Mouse (Mus musculus) lung, embryonic 16.5 days (tissue): Measurements from ENCODE around the gene Rmnd5b. TPM values are rescaled to one million over a fixed set of nuclear protein-coding genes. Genes with fewer than 3 reads are reported as not detected.

Source experiments
- ATAC-seq: fragments of 200-750 bp; cut with Nextera tagmentation; 2 replicates; pipeline ENCODE4 v1.8.0; 2017; ENCODE audit warnings: low read depth, mild to moderate bottlenecking, moderate library complexity
- H3K27ac ChIP-seq: fragments of 300-500 bp; sonication (generic); 2 replicates; pipeline ENCODE4 v1.5.1; 2014; ENCODE audit warnings: mild to moderate bottlenecking, control low read depth, low read length
- H3K27me3 ChIP-seq: fragments of 300-500 bp; sonication (generic); 2 replicates; pipeline ENCODE4 v1.6.1; 2014; ENCODE audit warnings: low read depth, low read length, mixed read lengths; ENCODE audit not compliant: control insufficient read depth, insufficient read depth
- H3K36me3 ChIP-seq: fragments of 300-500 bp; sonication (generic); 2 replicates; pipeline ENCODE4 v1.6.1; 2014; ENCODE audit warnings: low read length; ENCODE audit not compliant: control insufficient read depth, insufficient read depth
- H3K4me1 ChIP-seq: fragments of 300-500 bp; sonication (generic); replicated peaks from 2 replicates; pipeline ENCODE4 v1.6.1; 2014; ENCODE audit warnings: low read length, mixed read lengths; ENCODE audit not compliant: control insufficient read depth, insufficient read depth
- H3K4me2 ChIP-seq: fragments of 300-500 bp; sonication (generic); 2 replicates; pipeline ENCODE4 v1.6.1; 2014; ENCODE audit warnings: low read depth, low read length, control low read depth
- H3K4me3 ChIP-seq: fragments of 300-500 bp; sonication (generic); 2 replicates; pipeline ENCODE4 v1.5.1; 2014; ENCODE audit warnings: mild to moderate bottlenecking, low read length, control low read depth
- H3K9ac ChIP-seq: fragments of 300-500 bp; sonication (generic); 2 replicates; pipeline ENCODE4 v1.6.1; 2014; ENCODE audit warnings: low read length, control low read depth
- H3K9me3 ChIP-seq: fragments of 300-500 bp; sonication (generic); 2 replicates; pipeline ENCODE4 v1.6.1; 2016; ENCODE audit warnings: low read length; ENCODE audit not compliant: control insufficient read depth
- WGBS: fragments of 180-500 bp; shearing (Covaris S2); extraction: QIAGEN DNeasy Blood & Tissue Kit; methylation state at CpG from one replicate; pipeline ENCODE4 v1.1.7; 2014; 5-methylcytosine and 5-hydroxymethylcytosine counted together
- polyA plus RNA-seq: library from polyadenylated mRNA; unstranded; fragments of >200 nt; fragmentation: Nextera tagmentation; extraction: Ambion mirVana; gene quantifications from 2 replicates; pipeline ENCODE4 v1.2.1, GENCODE M21; 2015

Rmnd5b gene
- 41.1 and 41.8 TPM in 2 replicates for polyA plus RNA-seq

- peaks cover 27% of the 10 kb centered on the region for H3K4me1 ChIP-seq
- H3K4me2 ChIP-seq: peak within 1 kb of the TSS; percentile 82
- peak within 1 kb of the TSS; percentile 85 for H3K9ac ChIP-seq
- peak; percentile 77 for ATAC-seq
- H3K27ac ChIP-seq: peak within 1 kb of the TSS; percentile 83
- no peaks in the 10 kb centered on the region for H3K9me3 ChIP-seq
- no peaks in the 10 kb centered on the region for H3K27me3 ChIP-seq
- no peaks in the 10 kb centered on the region for H3K36me3 ChIP-seq
- 0% methylated on average over 54 of the region's 61 CpGs for WGBS
- H3K4me3 ChIP-seq: peak within 1 kb of the TSS; percentile 86
These were observed at the start of gene Rmnd5b for GRCm38 (mm10) chr11:51635525-51636322. TSS of gene Rmnd5b (minus strand) at chr11:51635896.

GRCm38 (mm10) chr11:51681976-51682374 is 46.3 kb upstream of the Rmnd5b start:
- Histone ChIP-seq H3K9ac (no peak overlapping the region), H3K4me3 (no peak overlapping the region), H3K9me3 (no peaks in the 10 kb centered on the region), H3K27ac (no peak overlapping the region), H3K36me3 (no peaks in the 10 kb centered on the region), H3K4me1 (peaks cover 3% of the 10 kb centered on the region; the same call in 1 of the 2 replicates), H3K27me3 (no peaks in the 10 kb centered on the region), H3K4me2 (no peak overlapping the region)
- no peak for ATAC-seq
- 41% methylated on average over 8 of the region's 8 CpGs for WGBS

GRCm38 (mm10) chr11:51681324-51681975 is 45.8 kb upstream of the Rmnd5b start:
- 0 out of 2 replicates have a peak overlapping the region, but pooled peaks have one; percentile 9 for H3K4me3 ChIP-seq
- WGBS: 28% methylated on average over 13 of the region's 13 CpGs

GRCm38 (mm10) chr11:51679466-51679865 is 43.8 kb upstream of the Rmnd5b start:
- Histone ChIP-seq H3K9me3 (no peaks in the 10 kb centered on the region), H3K4me3 (no peak overlapping the region), H3K4me1 (peaks cover 3% of the 10 kb centered on the region; the same call in 1 of the 2 replicates), H3K27ac (no peak overlapping the region), H3K4me2 (no peak overlapping the region), H3K27me3 (no peaks in the 10 kb centered on the region), H3K9ac (no peak overlapping the region), H3K36me3 (no peaks in the 10 kb centered on the region)
- ATAC-seq: no peak
- 50% methylated on average over 3 of the region's 3 CpGs for WGBS

More at GRCm38 (mm10) chr11:51681324-51681975, 45.8 kb upstream of the Rmnd5b start:
- peaks cover 3% of the 10 kb centered on the region; the same call in 1 of the 2 replicates for H3K4me1 ChIP-seq
- H3K27ac ChIP-seq: no peak overlapping the region
- peak overlapping the region; percentile 19 for H3K4me2 ChIP-seq
- H3K27me3 ChIP-seq: no peaks in the 10 kb centered on the region
- H3K9me3 ChIP-seq: no peaks in the 10 kb centered on the region
- H3K9ac ChIP-seq: peak overlapping the region; percentile 11
- no peaks in the 10 kb centered on the region for H3K36me3 ChIP-seq
- peak; percentile 65; the same call in 1 of the 2 replicates for ATAC-seq

GRCm38 (mm10) chr11:51677737-51678418 is 42.2 kb upstream of the Rmnd5b start:
- ATAC-seq: no peak
- Histone ChIP-seq H3K4me1 (peaks cover 3% of the 10 kb centered on the region; the same call in 1 of the 2 replicates), H3K27ac (no peak overlapping the region), H3K9me3 (no peaks in the 10 kb centered on the region), H3K9ac (no peak overlapping the region), H3K27me3 (no peaks in the 10 kb centered on the region), H3K4me2 (no peak overlapping the region), H3K4me3 (no peak overlapping the region), H3K36me3 (no peaks in the 10 kb centered on the region)
- WGBS: 61% methylated on average over 6 of the region's 6 CpGs

- Histone ChIP-seq H3K4me1 (no peaks in the 10 kb centered on the region), H3K27ac (no peak overlapping the region), H3K9ac (no peak overlapping the region), H3K4me2 (no peak overlapping the region), H3K27me3 (no peaks in the 10 kb centered on the region), H3K4me3 (no peak overlapping the region), H3K9me3 (no peaks in the 10 kb centered on the region), H3K36me3 (no peaks in the 10 kb centered on the region)
- WGBS: 74% methylated on average over 5 of the region's 5 CpGs
- ATAC-seq: no peak
These were observed 39.7 kb upstream of the Rmnd5b start for GRCm38 (mm10) chr11:51675386-51675785.

- H3K9ac ChIP-seq: no peak overlapping the region
- no peak overlapping the region for H3K4me2 ChIP-seq
- no peak overlapping the region for H3K27ac ChIP-seq
- no peaks in the 10 kb centered on the region for H3K36me3 ChIP-seq
- no peaks in the 10 kb centered on the region for H3K27me3 ChIP-seq
- no peak overlapping the region for H3K4me3 ChIP-seq
- no peak for ATAC-seq
- no peaks in the 10 kb centered on the region for H3K4me1 ChIP-seq
- H3K9me3 ChIP-seq: no peaks in the 10 kb centered on the region
- 77% methylated on average over 9 of the region's 9 CpGs for WGBS
These were observed 37.6 kb upstream of the Rmnd5b start for GRCm38 (mm10) chr11:51673291-51673690.

- Histone ChIP-seq H3K9ac (no peak overlapping the region), H3K27me3 (no peaks in the 10 kb centered on the region), H3K9me3 (no peaks in the 10 kb centered on the region), H3K4me1 (no peaks in the 10 kb centered on the region), H3K4me3 (no peak overlapping the region), H3K27ac (no peak overlapping the region), H3K36me3 (no peaks in the 10 kb centered on the region), H3K4me2 (no peak overlapping the region)
- ATAC-seq: no peak
- 64% methylated on average over 2 of the region's 2 CpGs for WGBS
These were observed 35.7 kb upstream of the Rmnd5b start for GRCm38 (mm10) chr11:51671376-51671775.

GRCm38 (mm10) chr11:51670846-51671245 is 35.1 kb upstream of the Rmnd5b start:
- Histone ChIP-seq H3K27me3 (no peaks in the 10 kb centered on the region), H3K4me1 (no peaks in the 10 kb centered on the region), H3K9me3 (no peaks in the 10 kb centered on the region), H3K4me3 (no peak overlapping the region), H3K9ac (no peak overlapping the region), H3K36me3 (no peaks in the 10 kb centered on the region), H3K27ac (no peak overlapping the region), H3K4me2 (no peak overlapping the region)
- 88% methylated on average over 7 of the region's 7 CpGs for WGBS
- no peak for ATAC-seq
